Mouse (Mus musculus) frontal cortex, adult 2 months (tissue): Measurements from ENCODE around the gene Atoh8. TPM values are rescaled to one million over a fixed set of nuclear protein-coding genes. Genes with fewer than 3 reads are reported as not detected.

ENCODE experiments used
- DNase-seq, 2 experiments: peaks; one replicate each; pipeline ENCODE4 v3.0.0; 2022; ENCODE audit warnings: low spot score in 1 of 2; ENCODE audit errors: extremely low spot score in 1 of 2
- polyA plus RNA-seq: library from polyadenylated mRNA; depleted of rRNA; stranded (reverse); fragments of >200 nt; gene quantifications from 2 replicates; pipeline ENCODE4 v1.2.3, GENCODE M21; 2012; rRNA removed

Gene Atoh8
- polyA plus RNA-seq, 1 experiment = 1.5 TPM

- DNase-seq = no peak
Measured at GRCm38 (mm10) chr6:72161751-72162150, 73.6 kb downstream of the Atoh8 start.

DNA sequence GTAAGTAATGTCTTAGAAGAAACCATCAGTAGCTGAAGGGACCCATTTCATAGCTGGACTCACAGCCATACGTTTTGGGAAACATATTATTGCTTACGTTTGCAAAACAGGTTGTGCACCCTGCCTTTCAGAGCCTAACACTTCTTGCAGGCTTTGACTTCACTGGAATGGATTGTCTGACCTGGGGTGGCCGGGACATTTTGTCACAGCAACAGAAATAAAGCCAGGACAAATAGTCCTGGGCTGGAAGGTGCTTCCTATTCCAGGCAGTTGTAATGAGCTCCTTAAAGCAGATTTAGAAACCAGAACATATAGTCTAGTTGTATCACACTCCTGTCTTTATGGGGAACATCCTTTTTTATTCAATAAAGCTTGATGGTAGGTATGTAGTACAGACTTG, 74.4 kb downstream of the Atoh8 start:
- DNase-seq = no peak

DNA sequence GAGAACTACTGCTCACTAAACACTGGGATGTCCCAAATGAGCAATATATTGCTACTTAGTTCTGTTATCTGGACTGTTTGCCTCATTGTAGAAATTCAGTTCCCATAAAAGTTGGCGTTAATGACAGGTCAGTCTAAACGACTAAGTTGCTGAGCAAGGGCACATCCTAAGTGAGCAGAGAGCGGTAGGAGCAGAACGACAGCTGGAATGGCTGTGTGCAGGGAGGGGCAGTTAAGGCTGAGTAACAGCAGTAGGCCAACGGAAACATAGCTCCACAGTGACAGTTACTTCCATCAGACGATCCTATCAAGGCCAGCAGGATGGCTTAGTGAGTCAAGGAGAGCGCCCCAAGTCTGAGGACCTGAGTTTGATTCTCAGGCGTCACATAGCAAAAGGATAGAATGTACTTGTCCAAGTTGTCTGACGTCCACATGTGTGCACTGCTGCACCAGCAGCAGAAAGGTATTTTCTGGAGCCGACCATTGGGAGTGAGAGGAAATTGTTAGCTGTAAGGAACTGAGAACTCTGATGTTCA, 75.4 kb downstream of the Atoh8 start:
- DNase-seq = no peak

DNA sequence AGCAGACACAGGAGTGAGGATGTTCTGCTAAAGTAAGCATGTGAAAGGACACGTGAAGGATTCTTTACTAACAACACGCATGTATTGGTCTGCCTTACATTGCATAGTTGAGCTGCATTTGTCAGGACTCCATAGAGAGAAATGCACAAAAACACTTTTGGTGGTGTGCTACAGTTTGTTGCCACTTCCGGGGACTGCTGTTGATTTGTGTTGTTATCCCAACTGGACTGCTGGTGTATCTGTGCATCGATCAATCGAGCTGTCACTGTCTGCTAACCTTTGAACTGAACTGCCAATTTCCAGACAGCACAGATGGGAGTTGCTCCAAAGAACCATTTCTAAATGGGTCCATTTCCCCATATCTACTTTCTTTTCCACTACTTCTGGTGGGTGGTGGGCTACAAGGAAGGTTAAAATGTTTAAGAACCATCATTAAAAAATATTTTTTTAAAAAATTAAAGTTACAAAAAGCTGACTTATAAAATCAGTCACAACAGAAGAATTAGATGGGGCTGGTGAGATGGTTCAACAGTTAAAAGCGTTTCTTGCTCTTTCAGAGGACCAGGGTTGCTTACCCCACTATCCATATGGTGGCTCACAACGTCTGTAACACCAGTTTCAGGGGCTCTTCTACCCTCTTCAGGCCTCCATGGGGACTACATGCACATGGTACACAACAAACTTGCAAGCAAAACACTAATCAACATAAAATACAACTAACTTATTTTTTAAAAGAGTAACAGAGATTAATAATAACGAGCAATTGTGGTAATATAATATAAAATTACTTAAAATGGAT, 76.2 kb downstream of the Atoh8 start:
- DNase-seq = peak in 1 of 2 experiments; percentile 13

Other genes starting within 250 kb of the Atoh8 start
- 120 and 124 TPM in 2 replicates for gene St3gal5, start 138.0 kb downstream of the Atoh8 start, polyA plus RNA-seq
- gene Sftpb, start 69.0 kb upstream of the Atoh8 start, polyA plus RNA-seq = not detected in 2 replicates
- 30.2 and 31.8 TPM in 2 replicates for gene Usp39, start 109.6 kb upstream of the Atoh8 start, polyA plus RNA-seq
- gene 0610030E20Rik, start 111.7 kb upstream of the Atoh8 start, polyA plus RNA-seq = 17.7 and 20.0 TPM in 2 replicates
- 33.2 and 33.5 TPM in 2 replicates for gene Tmem150a, start 119.9 kb upstream of the Atoh8 start, polyA plus RNA-seq
- 87.6 and 99.4 TPM in 2 replicates for gene Rnf181, start 131.4 kb upstream of the Atoh8 start, polyA plus RNA-seq
- gene Vamp5, start 144.9 kb upstream of the Atoh8 start, polyA plus RNA-seq = 8.7 and 13.3 TPM in 2 replicates
- gene Vamp8, start 155.1 kb upstream of the Atoh8 start, polyA plus RNA-seq = 34.0 and 36.6 TPM in 2 replicates
- 20.3 and 24.4 TPM in 2 replicates for gene Ggcx, start 178.7 kb upstream of the Atoh8 start, polyA plus RNA-seq
- 221 and 223 TPM in 2 replicates for gene Mat2a, start 204.0 kb upstream of the Atoh8 start, polyA plus RNA-seq